Mouse (Mus musculus) liver, embryonic 15.5 days (tissue): ENCODE data around the gene Nexn. TPM values are rescaled to one million over a fixed set of nuclear protein-coding genes. Genes with fewer than 3 reads are reported as not detected.
A peak's percentile ranks its signal among the peaks of the same experiment; 100 is the strongest.

Experiments used
- ATAC-seq: fragments of 200-750 bp; cut with Nextera tagmentation; 2 replicates; pipeline ENCODE4 v1.8.0; 2017; ENCODE audit warnings: moderate number of reproducible peaks, mild to moderate bottlenecking, moderate library complexity; ENCODE audit not compliant: insufficient read depth
- H3K27ac ChIP-seq: fragments of 300-500 bp; sonication (generic); replicated peaks from 2 replicates; pipeline ENCODE4 v1.5.1; 2015; ENCODE audit warnings: mild to moderate bottlenecking, inconsistent platforms
- H3K27me3 ChIP-seq: fragments of 300-500 bp; sonication (generic); 2 replicates; pipeline ENCODE4 v1.6.1; 2015; ENCODE audit warnings: mild to moderate bottlenecking, inconsistent platforms
- H3K36me3 ChIP-seq: fragments of 300-500 bp; sonication (generic); replicated peaks from 2 replicates; pipeline ENCODE4 v1.6.1; 2015; ENCODE audit warnings: moderate library complexity, mild to moderate bottlenecking, inconsistent platforms
- H3K4me1 ChIP-seq: fragments of 300-500 bp; sonication (generic); replicated peaks from 2 replicates; pipeline ENCODE4 v1.6.1; 2015; ENCODE audit warnings: inconsistent platforms
- H3K4me2 ChIP-seq: fragments of 300-500 bp; sonication (generic); 2 replicates; pipeline ENCODE4 v1.6.1; 2015; ENCODE audit warnings: moderate library complexity, mild to moderate bottlenecking, inconsistent platforms
- H3K4me3 ChIP-seq: fragments of 300-500 bp; sonication (generic); replicated peaks from 2 replicates; pipeline ENCODE4 v1.5.1; 2015; ENCODE audit warnings: mild to moderate bottlenecking, inconsistent platforms
- H3K9ac ChIP-seq: fragments of 300-500 bp; sonication (generic); 2 replicates; pipeline ENCODE4 v1.6.1; 2015; ENCODE audit warnings: moderate library complexity, mild to moderate bottlenecking, inconsistent platforms
- H3K9me3 ChIP-seq: fragments of 300-500 bp; sonication (generic); replicated peaks from 2 replicates; pipeline ENCODE4 v1.6.1; 2016; ENCODE audit warnings: inconsistent platforms
- WGBS: fragments of 180-500 bp; shearing (Covaris S2); methylation state at CpG from one replicate; pipeline ENCODE4 v1.1.7; 2015; ENCODE audit warnings: mixed read lengths; ENCODE audit not compliant: insufficient replicate concordance; 5-methylcytosine and 5-hydroxymethylcytosine counted together
- polyA plus RNA-seq: library from polyadenylated mRNA; unstranded; fragments of >200 nt; fragmentation: Nextera tagmentation; extraction: Ambion mirVana; gene quantifications from 2 replicates; pipeline ENCODE4 v1.2.1, GENCODE M21; 2015

Nexn gene
- polyA plus RNA-seq, 1 experiment from 2014 or later = 1.7 TPM

DNA sequence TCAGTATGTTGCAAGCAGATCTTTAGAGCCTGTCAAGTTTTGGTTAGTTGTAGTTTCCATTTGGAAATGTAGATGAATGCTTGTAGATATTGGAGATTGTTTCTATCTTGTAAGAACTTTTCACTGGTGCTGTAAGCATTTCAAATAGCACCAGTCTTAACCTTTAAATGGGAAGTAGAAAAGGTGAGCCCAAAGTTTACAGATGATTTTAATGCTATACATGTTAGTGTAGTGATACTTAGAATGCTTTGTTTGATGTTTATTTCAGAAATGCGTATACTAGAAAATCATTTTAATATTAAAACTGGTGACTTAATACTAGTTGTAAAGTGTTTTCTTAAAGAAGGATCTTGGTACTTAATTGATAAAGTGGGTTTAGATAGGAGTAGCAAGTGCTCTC lies 30.3 kb downstream of the Nexn start:
- Histone ChIP-seq H3K27me3 (no peaks in the 10 kb centered on the region), H3K9me3 (no peaks in the 10 kb centered on the region), H3K4me2 (no peak overlapping the region), H3K9ac (no peak overlapping the region), H3K4me3 (no peak overlapping the region), H3K27ac (no peak overlapping the region), H3K36me3 (peaks cover 65% of the 10 kb centered on the region), H3K4me1 (peaks cover 11% of the 10 kb centered on the region; the same call in 1 of the 2 replicates)
- WGBS = 94% methylated on average over 1 of the region's 1 CpGs
- no peak for ATAC-seq

DNA sequence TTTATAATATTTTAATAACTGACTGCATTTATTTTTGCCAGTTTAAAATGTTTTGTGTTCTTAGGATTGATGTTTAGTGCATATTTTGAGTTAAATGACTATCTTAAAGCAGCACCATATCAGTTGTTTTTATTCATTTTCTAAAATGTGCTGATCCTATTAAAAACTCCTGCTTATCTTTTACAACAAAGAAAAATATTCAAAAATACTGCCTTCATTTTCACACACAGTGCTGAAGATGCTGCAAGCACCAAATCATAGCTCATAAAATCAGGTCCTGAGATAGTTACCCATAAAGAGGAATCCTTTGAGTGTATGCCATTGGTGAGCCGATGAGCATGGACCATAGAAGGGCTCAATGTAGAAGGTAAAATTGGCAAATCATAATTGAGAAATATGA lies 30.9 kb downstream of the Nexn start:
- Histone ChIP-seq H3K4me3 (no peak overlapping the region), H3K4me1 (peaks cover 16% of the 10 kb centered on the region; the same call in 1 of the 2 replicates), H3K27ac (no peak overlapping the region), H3K9ac (no peak overlapping the region), H3K36me3 (peaks cover 70% of the 10 kb centered on the region), H3K27me3 (no peaks in the 10 kb centered on the region), H3K4me2 (no peak overlapping the region), H3K9me3 (no peaks in the 10 kb centered on the region)
- no peak for ATAC-seq
- 90% methylated on average over 1 of the region's 1 CpGs for WGBS

DNA sequence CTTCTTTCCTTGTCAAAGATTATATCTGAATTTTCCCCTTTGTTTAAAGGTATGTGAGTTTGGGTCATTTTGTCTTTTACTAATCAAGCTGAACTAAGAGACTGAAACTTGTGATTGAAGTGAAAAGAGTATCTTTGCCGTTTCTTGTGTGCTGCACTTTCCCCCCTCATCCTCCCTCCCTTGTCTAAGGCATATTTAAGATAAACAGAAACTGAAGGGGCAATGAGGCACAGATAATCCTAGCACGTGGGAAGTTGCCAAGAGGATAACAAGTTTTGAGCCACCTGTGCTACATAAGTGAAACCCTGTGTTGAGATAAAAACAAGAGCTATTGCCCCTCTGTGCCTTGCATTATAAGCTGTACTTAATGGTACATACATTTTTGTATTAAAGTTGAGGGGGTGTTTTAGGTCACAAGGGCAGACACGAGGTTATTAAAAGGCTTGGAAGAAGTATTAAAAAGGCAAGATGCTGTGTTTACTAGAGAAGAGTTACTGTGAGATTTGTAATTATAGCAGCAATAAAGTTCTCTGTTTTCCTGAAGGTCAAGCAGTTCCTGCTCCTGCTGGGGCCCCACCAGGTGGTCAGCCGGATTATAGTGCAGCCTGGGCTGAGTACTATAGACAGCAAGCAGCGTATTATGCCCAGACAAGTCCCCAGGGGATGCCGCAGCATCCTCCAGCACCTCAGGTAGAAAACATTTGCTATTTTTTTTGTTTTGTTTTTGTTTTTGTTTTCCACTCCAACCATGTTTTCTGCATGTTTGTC lies 34.6 kb downstream of the Nexn start:
- Histone ChIP-seq H3K4me1 (peaks cover 15% of the 10 kb centered on the region; the same call in 1 of the 2 replicates), H3K27ac (no peak overlapping the region; the same call in 1 of the 2 replicates), H3K9me3 (no peaks in the 10 kb centered on the region), H3K9ac (no peak overlapping the region), H3K27me3 (no peaks in the 10 kb centered on the region), H3K4me2 (no peak overlapping the region), H3K36me3 (peaks cover 78% of the 10 kb centered on the region), H3K4me3 (no peak overlapping the region)
- WGBS = 55% methylated on average over 6 of the region's 6 CpGs
- peak; percentile 76 for ATAC-seq

DNA sequence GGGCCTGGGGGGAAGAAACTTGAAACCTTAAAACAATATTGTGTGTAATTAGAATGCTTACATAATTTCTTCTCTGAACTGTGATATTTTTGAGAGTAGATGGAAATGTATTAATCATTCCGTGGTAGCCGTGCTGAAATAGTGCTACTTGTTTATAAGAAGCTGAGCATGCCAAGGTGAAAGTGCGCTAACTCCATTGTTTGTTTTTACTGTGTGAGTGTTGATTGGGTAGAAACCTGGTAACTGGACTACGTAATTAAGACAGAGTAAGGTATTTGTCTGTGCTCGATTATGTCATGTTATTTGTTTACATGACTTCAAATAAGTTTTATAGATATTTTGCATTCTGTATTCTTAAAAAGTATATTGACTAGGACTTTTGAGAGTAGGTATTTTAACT lies 36.9 kb downstream of the Nexn start:
- H3K36me3 ChIP-seq = peaks cover 86% of the 10 kb centered on the region
- 87% methylated on average over 5 of the region's 5 CpGs for WGBS

DNA sequence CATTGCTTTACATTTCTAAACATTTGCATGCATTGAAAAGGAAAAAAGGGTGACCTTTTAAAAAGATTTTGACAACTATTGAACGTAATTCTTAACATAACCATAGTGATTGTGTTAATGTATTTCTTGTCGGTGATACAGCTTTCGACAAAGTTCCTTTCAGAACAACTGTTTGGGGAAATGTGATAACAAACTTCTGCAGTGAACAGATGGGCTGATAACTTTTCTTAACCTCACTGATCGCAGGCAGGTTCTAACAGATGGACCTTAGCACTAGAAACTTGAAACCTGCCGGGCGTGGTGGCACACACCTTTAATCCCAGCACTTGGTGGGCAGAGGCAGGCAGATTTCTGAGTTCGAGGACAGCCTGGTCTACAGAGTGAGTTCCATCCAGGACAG lies 37.3 kb downstream of the Nexn start:
- Histone ChIP-seq H3K4me3 (no peak overlapping the region), H3K27ac (no peak overlapping the region), H3K36me3 (peaks cover 86% of the 10 kb centered on the region), H3K27me3 (no peaks in the 10 kb centered on the region), H3K4me2 (no peak overlapping the region), H3K4me1 (peaks cover 15% of the 10 kb centered on the region; the same call in 1 of the 2 replicates), H3K9me3 (no peaks in the 10 kb centered on the region), H3K9ac (no peak overlapping the region)
- ATAC-seq = no peak
- WGBS = 56% methylated on average over 7 of the region's 7 CpGs

More for the DNA sequence above, 36.9 kb downstream of the Nexn start:
- no peak for ATAC-seq
- no peak overlapping the region for H3K4me2 ChIP-seq
- H3K27ac ChIP-seq = no peak overlapping the region
- H3K9me3 ChIP-seq = no peaks in the 10 kb centered on the region
- H3K4me3 ChIP-seq = no peak overlapping the region
- no peak overlapping the region for H3K9ac ChIP-seq
- no peaks in the 10 kb centered on the region for H3K27me3 ChIP-seq
- H3K4me1 ChIP-seq = peaks cover 15% of the 10 kb centered on the region; the same call in 1 of the 2 replicates

DNA sequence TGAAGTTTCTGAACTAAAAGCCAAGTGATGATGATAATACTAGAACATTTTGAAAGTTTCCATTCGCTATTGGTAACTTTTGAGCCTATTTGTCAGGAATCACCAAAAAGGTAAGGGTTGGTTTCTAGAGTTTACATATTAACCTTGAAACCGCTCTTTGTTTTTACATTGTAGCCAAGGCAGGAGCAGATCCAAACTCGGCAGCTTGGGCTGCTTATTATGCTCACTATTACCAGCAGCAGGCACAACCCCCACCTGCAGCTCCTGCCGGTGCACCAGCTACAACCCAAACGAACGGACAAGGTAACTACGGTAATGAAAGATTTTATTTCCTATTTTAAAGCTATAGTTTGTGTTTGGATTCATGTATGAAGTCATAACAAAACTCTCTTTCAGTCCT lies 40.2 kb downstream of the Nexn start:
- no peak for ATAC-seq
- WGBS = 89% methylated on average over 7 of the region's 7 CpGs
- Histone ChIP-seq H3K9ac (no peak overlapping the region), H3K27ac (no peak overlapping the region), H3K36me3 (peaks cover 90% of the 10 kb centered on the region), H3K27me3 (no peaks in the 10 kb centered on the region), H3K4me1 (peaks cover 7% of the 10 kb centered on the region; the same call in 1 of the 2 replicates), H3K4me3 (no peak overlapping the region), H3K4me2 (no peak overlapping the region), H3K9me3 (no peaks in the 10 kb centered on the region)

DNA sequence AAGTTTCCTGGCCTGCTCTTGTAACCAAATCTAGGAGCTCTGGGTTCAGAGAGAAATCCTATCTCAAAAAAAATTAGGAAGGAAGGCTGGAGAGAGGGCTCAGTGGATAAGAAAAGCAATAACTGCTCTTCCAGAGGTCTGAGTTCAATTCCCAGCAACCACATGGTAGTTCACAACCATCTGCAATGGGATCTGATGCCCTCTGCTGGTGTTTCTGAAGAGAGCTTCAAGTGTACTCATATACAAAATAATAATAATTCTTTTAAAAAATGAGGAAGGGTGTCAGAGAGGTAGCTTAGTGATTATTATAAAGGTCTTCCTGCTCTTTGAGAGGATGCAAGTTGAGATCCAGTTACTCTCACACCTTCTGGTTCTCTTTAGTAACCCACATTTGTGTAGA lies 41.2 kb downstream of the Nexn start:
- peaks cover 91% of the 10 kb centered on the region for H3K36me3 ChIP-seq

DNA sequence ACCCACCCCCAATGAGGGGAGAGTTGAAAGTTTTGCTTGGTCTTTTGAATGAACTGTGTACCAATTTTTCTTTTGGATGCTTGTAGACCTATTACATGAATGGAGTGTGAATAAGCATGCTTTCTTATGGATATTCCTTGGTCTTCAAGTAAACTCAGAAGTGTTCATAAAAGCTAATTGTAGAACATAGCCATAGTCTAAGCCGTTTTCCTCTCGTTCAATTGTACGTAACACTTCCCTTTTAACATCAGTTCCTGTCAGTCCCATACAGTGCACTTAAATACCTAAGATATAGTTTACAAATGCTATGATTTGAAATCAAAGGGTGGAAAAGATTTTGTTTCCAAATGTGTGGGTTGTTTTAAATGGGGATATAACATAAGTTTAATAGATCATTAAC lies 52.7 kb downstream of the Nexn start:
- H3K4me1 ChIP-seq = peaks cover 27% of the 10 kb centered on the region
- H3K4me2 ChIP-seq = peak overlapping the region; percentile 81
- no peaks in the 10 kb centered on the region for H3K27me3 ChIP-seq
- H3K9me3 ChIP-seq = no peaks in the 10 kb centered on the region
- H3K4me3 ChIP-seq = no peak overlapping the region
- peaks cover 44% of the 10 kb centered on the region for H3K36me3 ChIP-seq
- no peak for ATAC-seq
- H3K9ac ChIP-seq = no peak overlapping the region
- WGBS = 30% methylated on average over 3 of the region's 3 CpGs
- H3K27ac ChIP-seq = no peak overlapping the region

More for the DNA sequence above, 41.2 kb downstream of the Nexn start:
- H3K4me1 ChIP-seq = peaks cover 2% of the 10 kb centered on the region; the same call in 1 of the 2 replicates
- H3K9ac ChIP-seq = no peak overlapping the region
- H3K27me3 ChIP-seq = no peaks in the 10 kb centered on the region
- no peak overlapping the region for H3K27ac ChIP-seq
- H3K4me2 ChIP-seq = no peak overlapping the region
- no peak for ATAC-seq
- H3K4me3 ChIP-seq = no peak overlapping the region
- no peaks in the 10 kb centered on the region for H3K9me3 ChIP-seq

DNA sequence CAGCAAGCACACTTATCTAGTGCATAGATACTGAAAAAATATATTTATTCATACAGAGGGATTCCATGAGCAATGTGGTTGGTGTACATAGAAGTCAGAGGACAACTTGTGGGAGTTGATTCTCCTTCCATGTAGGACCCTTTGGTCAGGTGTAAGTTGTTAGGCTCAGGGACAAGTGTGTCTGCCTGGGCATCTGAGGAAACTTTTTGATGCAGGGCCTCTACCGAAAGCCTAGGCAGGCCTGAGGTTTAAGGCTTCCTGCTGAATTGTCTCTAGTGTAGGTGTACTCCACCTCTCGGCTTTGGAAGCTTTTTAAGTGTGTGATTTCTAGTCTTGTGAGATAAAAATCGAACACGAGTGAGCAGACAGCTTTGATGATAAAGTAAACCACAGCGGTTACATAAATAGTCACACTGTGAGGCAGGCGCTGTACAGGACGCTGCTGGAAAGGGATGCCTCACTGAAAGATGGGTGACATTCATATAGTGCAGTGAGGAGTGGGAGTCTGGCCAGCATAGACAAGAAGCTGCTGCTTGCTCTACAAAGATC lies 54.3 kb downstream of the Nexn start:
- under 1% methylated on average over 7 of the region's 7 CpGs for WGBS
- Histone ChIP-seq H3K4me2 (peak overlapping the region; percentile 81), H3K27ac (peak overlapping the region; percentile 97), H3K27me3 (no peaks in the 10 kb centered on the region), H3K36me3 (peaks cover 37% of the 10 kb centered on the region), H3K9me3 (no peaks in the 10 kb centered on the region), H3K4me3 (peak overlapping the region; percentile 97), H3K4me1 (peaks cover 38% of the 10 kb centered on the region), H3K9ac (peak overlapping the region; percentile 98)
- ATAC-seq = no peak

DNA sequence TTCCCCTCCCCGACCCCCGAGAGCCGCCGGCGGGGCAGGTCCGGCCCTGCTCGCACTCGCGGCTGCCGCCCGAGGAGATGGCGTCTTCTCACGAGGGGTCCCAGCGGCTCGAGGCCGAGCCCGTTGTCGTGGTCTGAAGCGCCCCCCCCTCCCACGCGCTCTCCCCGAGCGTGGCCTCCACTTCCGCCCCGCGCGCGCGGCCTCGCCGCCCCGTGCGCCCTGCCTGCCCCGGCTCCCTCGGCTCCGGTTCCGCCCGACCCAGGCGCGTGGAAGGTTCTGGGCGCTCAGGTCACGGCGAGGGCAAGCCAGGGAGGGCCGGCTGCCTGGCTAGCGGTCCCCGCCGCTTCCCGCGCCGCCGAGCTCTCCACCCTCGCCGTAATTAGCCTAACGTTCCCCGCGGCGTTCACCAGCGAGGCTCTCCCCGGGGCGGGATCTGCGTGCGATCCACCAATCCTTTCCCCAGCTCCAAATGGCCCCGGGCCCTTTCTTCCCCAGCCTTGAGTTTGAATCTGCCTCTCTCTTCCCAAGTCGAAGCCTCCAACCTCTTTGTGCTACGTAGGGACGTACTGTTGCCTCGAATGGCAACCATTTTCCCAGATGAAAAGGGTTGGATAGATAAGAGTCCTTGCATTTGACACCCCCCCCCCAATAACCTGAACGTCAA lies 55.3 kb downstream of the Nexn start:
- peaks cover 38% of the 10 kb centered on the region for H3K4me1 ChIP-seq
- H3K4me3 ChIP-seq = peak overlapping the region; percentile 97
- H3K9me3 ChIP-seq = no peaks in the 10 kb centered on the region
- peaks cover 29% of the 10 kb centered on the region for H3K36me3 ChIP-seq
- peak overlapping the region; percentile 98 for H3K9ac ChIP-seq
- H3K27me3 ChIP-seq = no peaks in the 10 kb centered on the region
- peak; percentile 49 for ATAC-seq
- under 1% methylated on average over 67 of the region's 68 CpGs for WGBS
- H3K4me2 ChIP-seq = peak overlapping the region; percentile 81
- peak overlapping the region; percentile 97 for H3K27ac ChIP-seq

DNA sequence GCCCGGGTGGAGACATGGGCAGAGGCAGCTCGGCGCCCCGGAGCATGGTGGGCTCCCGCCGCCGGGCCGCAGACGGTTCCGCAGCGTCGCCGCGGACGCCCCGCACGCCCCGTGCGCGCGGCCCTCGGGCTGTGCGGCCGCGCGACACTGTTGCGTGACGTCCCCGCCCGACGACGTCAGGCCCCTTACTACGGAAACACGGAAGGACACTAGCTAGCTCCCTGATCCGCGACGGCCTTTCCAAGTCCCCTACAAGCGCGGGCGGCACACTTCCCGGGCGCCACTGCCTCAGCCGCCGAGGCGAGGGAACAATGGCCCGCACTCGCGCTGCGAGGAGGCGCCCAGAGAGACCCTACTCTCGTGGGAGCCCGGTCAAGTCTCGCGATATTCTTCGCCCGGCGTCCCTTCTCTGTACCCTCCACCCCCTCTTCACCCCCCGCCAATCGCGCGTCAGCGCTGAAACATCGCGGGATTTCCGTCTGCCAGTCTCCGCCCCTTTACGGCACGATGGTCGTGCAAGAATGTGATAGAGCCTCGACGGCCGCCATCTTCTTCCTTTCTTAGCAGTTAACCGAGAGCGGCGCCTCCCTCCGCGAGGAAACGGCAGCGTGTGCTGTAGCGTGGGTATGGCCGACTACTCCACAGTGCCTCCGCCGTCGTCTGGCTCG lies 56.0 kb downstream of the Nexn start, which contains the start of the genes Dnajb4 and Fubp1:
Gene Dnajb4 (minus strand): TSS at position 336 of the 668 bp plus-strand sequence.
Gene Fubp1 (plus strand): TSS at position 456 of the 668 bp plus-strand sequence.
- peak; percentile 93 for ATAC-seq
- no peaks in the 10 kb centered on the region for H3K27me3 ChIP-seq
- H3K4me3 ChIP-seq = peak within 1 kb of the TSS; percentile 97
- peak within 1 kb of the TSS; percentile 97 for H3K27ac ChIP-seq
- H3K4me1 ChIP-seq = peaks cover 38% of the 10 kb centered on the region
- H3K4me2 ChIP-seq = peak within 1 kb of the TSS; percentile 81
- no peaks in the 10 kb centered on the region for H3K9me3 ChIP-seq
- peak within 1 kb of the TSS; percentile 98 for H3K9ac ChIP-seq
- under 1% methylated on average over 85 of the region's 85 CpGs for WGBS
- H3K36me3 ChIP-seq = peaks cover 23% of the 10 kb centered on the region; the same call in 1 of the 2 replicates
